Mouse (Mus musculus): ENCODE measurements at regions not wholly inside any gene's neighbourhood (a gene's known extent, or its start where the extent isn't known, plus 50 kb on each side); places are given as distances from the start of the nearest gene placed in this dataset.

DNA sequence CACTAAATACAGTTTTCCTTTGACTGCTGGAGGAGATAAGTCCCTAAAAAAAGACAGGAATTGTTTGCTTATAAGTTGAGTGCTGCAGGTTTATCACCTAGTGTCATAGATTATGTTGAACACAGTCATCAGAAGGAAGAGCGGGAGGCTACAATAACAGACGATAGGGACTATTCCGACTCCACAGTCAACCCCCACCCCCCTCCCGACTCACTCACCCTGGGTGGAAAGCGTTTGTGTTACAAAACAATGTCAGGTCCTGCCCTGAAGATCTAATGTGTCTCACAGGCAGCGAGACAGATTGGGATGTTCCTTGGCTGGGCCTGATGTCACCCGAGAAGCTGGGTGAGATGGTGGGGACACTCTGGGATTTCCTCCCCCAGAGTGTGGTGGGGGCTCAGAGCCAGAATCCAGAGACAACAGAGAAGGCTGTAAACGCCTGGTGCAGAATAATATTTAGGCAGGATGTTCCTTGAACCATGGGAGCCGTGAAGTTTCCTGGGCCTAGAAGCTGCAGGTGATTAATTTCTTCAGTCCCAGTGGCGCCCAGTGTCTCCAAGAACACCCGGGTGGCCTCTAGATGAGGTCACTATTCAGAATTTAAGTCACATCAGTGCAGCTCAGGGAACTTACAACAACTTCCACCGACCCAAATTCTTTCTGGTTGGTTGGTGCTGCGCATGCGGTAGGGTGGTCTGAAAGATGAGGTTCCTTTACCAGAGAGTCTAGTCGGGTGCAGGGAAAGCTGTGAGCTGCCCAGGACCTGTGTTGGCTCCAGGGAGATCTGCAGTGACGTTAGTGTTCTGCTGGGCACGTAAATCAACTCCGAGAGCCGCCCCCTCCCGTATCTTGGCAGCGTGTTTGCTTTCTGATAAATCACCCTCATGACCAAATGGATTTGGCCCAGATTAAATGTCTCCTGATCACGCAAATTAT is 181.1 kb upstream of the Bmper start:
- H3K9me3 ChIP-seq (ENCODE audit: control insufficient read depth, low read depth, low read length) = no peaks in the 10 kb centered on the region
- H3K27ac ChIP-seq (ENCODE audit: low read length) = no peak overlapping the region
- H3K36me3 ChIP-seq (ENCODE audit: control insufficient read depth, insufficient read depth, low read length) = no peaks in the 10 kb centered on the region
- H3K4me3 ChIP-seq (ENCODE audit: low read depth, low read length) = no peak overlapping the region
- no peaks in the 10 kb centered on the region for H3K27me3 ChIP-seq (ENCODE audit: control insufficient read depth, insufficient read depth, low read length)
- ATAC-seq (ENCODE audit: insufficient number of reproducible peaks, insufficient read depth, low FRiP score, low read depth) = 0 out of 2 replicates have a peak, but pooled peaks have one; percentile 42
- 35% methylated on average over 22 of the region's 22 CpGs for WGBS
- peaks cover 3% of the 10 kb centered on the region; the same call in 1 of the 2 replicates for H3K4me1 ChIP-seq (ENCODE audit: control insufficient read depth, insufficient read depth, low read length)
- H3K4me2 ChIP-seq (replicated peaks; ENCODE audit: low read depth, low read length) = no peak overlapping the region
- no peak overlapping the region for H3K9ac ChIP-seq (replicated peaks; ENCODE audit: low read depth, low read length)

GRCm38 (mm10) chr9:23043006-23043405 is 179.9 kb upstream of the Bmper start:
- H3K4me1 ChIP-seq (ENCODE audit: control insufficient read depth, insufficient read depth, low read length) = peaks cover 3% of the 10 kb centered on the region; the same call in 1 of the 2 replicates
- H3K9me3 ChIP-seq (ENCODE audit: control insufficient read depth, low read depth, low read length) = no peaks in the 10 kb centered on the region
- H3K4me2 ChIP-seq (replicated peaks; ENCODE audit: low read depth, low read length) = no peak overlapping the region
- no peak for ATAC-seq (ENCODE audit: insufficient number of reproducible peaks, insufficient read depth, low FRiP score, low read depth)
- H3K4me3 ChIP-seq (ENCODE audit: low read depth, low read length) = no peak overlapping the region
- no peaks in the 10 kb centered on the region for H3K27me3 ChIP-seq (ENCODE audit: control insufficient read depth, insufficient read depth, low read length)
- H3K36me3 ChIP-seq (ENCODE audit: control insufficient read depth, insufficient read depth, low read length) = no peaks in the 10 kb centered on the region
- 67% methylated on average over 4 of the region's 4 CpGs for WGBS
- H3K27ac ChIP-seq (ENCODE audit: low read length) = no peak overlapping the region
- H3K9ac ChIP-seq (replicated peaks; ENCODE audit: low read depth, low read length) = no peak overlapping the region

DNA sequence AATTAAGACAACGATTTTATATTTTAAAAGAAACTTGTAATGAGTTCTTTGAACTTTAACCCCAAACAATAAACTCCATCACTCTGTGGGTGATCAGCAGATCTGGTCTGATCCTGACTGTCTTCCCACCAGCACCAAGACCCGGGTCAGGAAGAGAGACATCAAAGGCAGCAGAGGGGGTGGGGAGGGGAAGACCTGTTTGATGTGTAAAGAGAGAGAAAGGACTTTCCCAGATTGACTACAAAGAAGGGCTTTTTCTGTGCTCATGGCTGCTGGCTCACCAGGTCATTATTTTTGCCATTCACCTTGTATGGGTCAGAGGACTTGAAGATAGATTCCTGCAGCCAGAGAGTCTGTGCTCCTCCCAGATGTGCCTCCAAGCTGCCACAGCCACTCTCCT is 177.4 kb upstream of the Bmper start:
- Histone ChIP-seq H3K27me3 (ENCODE audit: control insufficient read depth, insufficient read depth, low read length) (no peaks in the 10 kb centered on the region), H3K36me3 (ENCODE audit: control insufficient read depth, insufficient read depth, low read length) (no peaks in the 10 kb centered on the region), H3K4me2 (replicated peaks; ENCODE audit: low read depth, low read length) (no peak overlapping the region), H3K4me1 (ENCODE audit: control insufficient read depth, insufficient read depth, low read length) (peaks cover 3% of the 10 kb centered on the region; the same call in 1 of the 2 replicates), H3K9me3 (ENCODE audit: control insufficient read depth, low read depth, low read length) (no peaks in the 10 kb centered on the region), H3K4me3 (ENCODE audit: low read depth, low read length) (no peak overlapping the region), H3K9ac (replicated peaks; ENCODE audit: low read depth, low read length) (no peak overlapping the region), H3K27ac (ENCODE audit: low read length) (no peak overlapping the region)
- ATAC-seq (ENCODE audit: insufficient number of reproducible peaks, insufficient read depth, low FRiP score, low read depth) = no peak
- WGBS = 21% methylated on average over 2 of the region's 2 CpGs

DNA sequence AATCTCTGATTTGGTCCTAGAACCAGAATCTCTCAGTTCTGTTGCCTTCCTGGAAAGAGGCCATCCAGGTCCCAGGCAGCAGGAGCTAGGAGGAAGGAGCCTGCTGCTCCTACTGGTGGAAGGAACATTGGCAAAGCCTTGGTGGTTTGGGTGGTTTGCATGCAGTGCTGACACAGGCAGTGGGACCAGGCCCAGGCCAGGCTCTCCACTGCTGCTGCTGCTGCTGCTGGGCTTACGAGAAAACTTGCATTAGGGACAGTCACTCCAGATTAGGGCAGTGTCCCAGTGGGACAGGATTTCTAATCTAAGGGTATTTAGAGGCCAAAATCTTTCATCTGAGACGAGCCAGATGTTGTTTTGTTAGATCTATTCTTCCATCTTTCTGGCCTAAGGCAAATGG is 172.1 kb upstream of the Bmper start:
- H3K4me3 ChIP-seq (ENCODE audit: low read depth, low read length) = no peak overlapping the region
- H3K9me3 ChIP-seq (ENCODE audit: control insufficient read depth, low read depth, low read length) = no peaks in the 10 kb centered on the region
- H3K4me1 ChIP-seq (ENCODE audit: control insufficient read depth, insufficient read depth, low read length) = no peaks in the 10 kb centered on the region
- ATAC-seq (ENCODE audit: insufficient number of reproducible peaks, insufficient read depth, low FRiP score, low read depth) = no peak
- H3K4me2 ChIP-seq (replicated peaks; ENCODE audit: low read depth, low read length) = no peak overlapping the region
- 60% methylated on average over 2 of the region's 2 CpGs for WGBS
- no peaks in the 10 kb centered on the region for H3K27me3 ChIP-seq (ENCODE audit: control insufficient read depth, insufficient read depth, low read length)
- H3K9ac ChIP-seq (replicated peaks; ENCODE audit: low read depth, low read length) = no peak overlapping the region
- H3K27ac ChIP-seq (ENCODE audit: low read length) = no peak overlapping the region; the same call in 1 of the 2 replicates
- no peaks in the 10 kb centered on the region for H3K36me3 ChIP-seq (ENCODE audit: control insufficient read depth, insufficient read depth, low read length)

- no peak overlapping the region for H3K4me3 ChIP-seq (ENCODE audit: low read depth, low read length)
- WGBS = 73% methylated on average over 4 of the region's 4 CpGs
- H3K27me3 ChIP-seq (ENCODE audit: control insufficient read depth, insufficient read depth, low read length) = no peaks in the 10 kb centered on the region
- H3K4me1 ChIP-seq (ENCODE audit: control insufficient read depth, insufficient read depth, low read length) = peaks cover 19% of the 10 kb centered on the region; the same call in 1 of the 2 replicates
- H3K9me3 ChIP-seq (ENCODE audit: control insufficient read depth, low read depth, low read length) = no peaks in the 10 kb centered on the region
- no peak for ATAC-seq (ENCODE audit: insufficient number of reproducible peaks, insufficient read depth, low FRiP score, low read depth)
- H3K9ac ChIP-seq (replicated peaks; ENCODE audit: low read depth, low read length) = no peak overlapping the region
- no peak overlapping the region for H3K4me2 ChIP-seq (replicated peaks; ENCODE audit: low read depth, low read length)
- H3K27ac ChIP-seq (ENCODE audit: low read length) = no peak overlapping the region
- no peaks in the 10 kb centered on the region for H3K36me3 ChIP-seq (ENCODE audit: control insufficient read depth, insufficient read depth, low read length)
Observed at GRCm38 (mm10) chr9:23059526-23059925, 163.3 kb upstream of the Bmper start.

GRCm38 (mm10) chr9:23060526-23060925 is 162.3 kb upstream of the Bmper start:
- Histone ChIP-seq H3K9ac (replicated peaks; ENCODE audit: low read depth, low read length) (no peak overlapping the region), H3K27me3 (ENCODE audit: control insufficient read depth, insufficient read depth, low read length) (no peaks in the 10 kb centered on the region), H3K27ac (ENCODE audit: low read length) (no peak overlapping the region), H3K4me1 (ENCODE audit: control insufficient read depth, insufficient read depth, low read length) (peaks cover 19% of the 10 kb centered on the region; the same call in 1 of the 2 replicates), H3K4me2 (replicated peaks; ENCODE audit: low read depth, low read length) (no peak overlapping the region), H3K9me3 (ENCODE audit: control insufficient read depth, low read depth, low read length) (no peaks in the 10 kb centered on the region), H3K36me3 (ENCODE audit: control insufficient read depth, insufficient read depth, low read length) (no peaks in the 10 kb centered on the region), H3K4me3 (ENCODE audit: low read depth, low read length) (no peak overlapping the region)
- no peak for ATAC-seq (ENCODE audit: insufficient number of reproducible peaks, insufficient read depth, low FRiP score, low read depth)

GRCm38 (mm10) chr9:23061179-23061929 is 161.5 kb upstream of the Bmper start:
- no peak for ATAC-seq (ENCODE audit: insufficient number of reproducible peaks, insufficient read depth, low FRiP score, low read depth)
- WGBS = 19% methylated on average over 4 of the region's 4 CpGs
- Histone ChIP-seq H3K27ac (ENCODE audit: low read length) (no peak overlapping the region), H3K9me3 (ENCODE audit: control insufficient read depth, low read depth, low read length) (no peaks in the 10 kb centered on the region), H3K4me2 (replicated peaks; ENCODE audit: low read depth, low read length) (no peak overlapping the region), H3K27me3 (ENCODE audit: control insufficient read depth, insufficient read depth, low read length) (no peaks in the 10 kb centered on the region), H3K9ac (replicated peaks; ENCODE audit: low read depth, low read length) (no peak overlapping the region), H3K4me1 (ENCODE audit: control insufficient read depth, insufficient read depth, low read length) (peaks cover 19% of the 10 kb centered on the region; the same call in 1 of the 2 replicates), H3K36me3 (ENCODE audit: control insufficient read depth, insufficient read depth, low read length) (no peaks in the 10 kb centered on the region), H3K4me3 (ENCODE audit: low read depth, low read length) (no peak overlapping the region)

DNA sequence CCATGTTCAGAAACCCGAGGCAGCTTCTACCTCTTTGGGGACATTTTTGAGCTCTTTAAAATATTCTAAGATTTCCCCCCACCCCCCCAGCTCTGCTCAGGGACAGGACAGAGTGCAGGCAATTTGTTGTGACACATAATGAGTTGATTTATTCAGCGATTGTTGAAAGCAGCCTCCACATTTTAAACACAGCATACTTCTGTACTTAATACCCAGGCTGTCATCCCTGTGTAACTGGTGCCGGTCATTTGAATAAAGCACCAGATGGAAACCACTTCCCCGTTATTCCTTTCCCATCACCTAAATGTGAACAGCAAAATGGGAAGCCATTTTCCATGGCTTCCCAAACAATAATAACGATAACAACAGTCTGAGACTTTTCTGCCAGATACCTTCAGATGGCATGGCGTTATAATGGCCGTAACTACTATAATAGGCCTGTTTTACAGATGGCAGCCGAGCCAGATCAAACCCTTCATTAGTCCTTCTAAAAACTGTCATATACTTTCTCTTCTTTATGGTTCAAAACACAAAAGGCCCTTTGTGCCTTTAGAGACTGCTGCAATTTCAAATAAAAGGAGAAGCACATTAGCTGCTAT is 160.7 kb upstream of the Bmper start:
- ATAC-seq (ENCODE audit: insufficient number of reproducible peaks, insufficient read depth, low FRiP score, low read depth) = no peak
- Histone ChIP-seq H3K4me3 (ENCODE audit: low read depth, low read length) (no peak overlapping the region), H3K9me3 (ENCODE audit: control insufficient read depth, low read depth, low read length) (no peaks in the 10 kb centered on the region), H3K9ac (replicated peaks; ENCODE audit: low read depth, low read length) (no peak overlapping the region), H3K4me2 (replicated peaks; ENCODE audit: low read depth, low read length) (no peak overlapping the region), H3K27ac (ENCODE audit: low read length) (peak overlapping the region; percentile 16; the same call in 1 of the 2 replicates), H3K4me1 (ENCODE audit: control insufficient read depth, insufficient read depth, low read length) (peaks cover 19% of the 10 kb centered on the region; the same call in 1 of the 2 replicates), H3K27me3 (ENCODE audit: control insufficient read depth, insufficient read depth, low read length) (no peaks in the 10 kb centered on the region), H3K36me3 (ENCODE audit: control insufficient read depth, insufficient read depth, low read length) (no peaks in the 10 kb centered on the region)
- WGBS = 45% methylated on average over 8 of the region's 8 CpGs
